Mouse (Mus musculus) bone marrow macrophage, adult 2 months (primary cell): Measurements from ENCODE around the gene Cyb5b.

Source experiments
- CTCF ChIP-seq: IDR thresholded peaks from 2 replicates; pipeline ENCODE4 v1.5.1; 2012; ENCODE audit warnings: low read depth, mild to moderate bottlenecking, low read length, moderate library complexity
- POLR2A ChIP-seq: IDR thresholded peaks from 2 replicates; pipeline ENCODE4 v1.6.1; 2012; ENCODE audit warnings: mild to moderate bottlenecking, low read depth, low read length, borderline replicate concordance

- TF ChIP-seq CTCF (no peak), POLR2A (no peak)
Observed at GRCm38 (mm10) chr8:107123063-107123614, 27.3 kb upstream of the Cyb5b start.
